Mouse (Mus musculus) heart, embryonic 16.5 days (tissue): ENCODE measurements around the gene Polr2a. TPM values are rescaled to one million over a fixed set of nuclear protein-coding genes. Genes with fewer than 3 reads are reported as not detected.
A peak's percentile ranks its signal among the peaks of the same experiment; 100 is the strongest.
"Not testable (repeated sequence)": the region's sequence is repeated elsewhere in the genome, so short reads cannot be mapped to it uniquely, and the experiment has no call there.

ENCODE experiments used
- ATAC-seq: fragments of 200-750 bp; cut with Nextera tagmentation; replicated peaks from 2 replicates; pipeline ENCODE4 v1.8.0; 2017; ENCODE audit warnings: moderate number of reproducible peaks; ENCODE audit not compliant: insufficient read depth, low FRiP score; ENCODE audit errors: extremely low read depth
- H3K27ac ChIP-seq: fragments of 300-500 bp; sonication (generic); 2 replicates; pipeline ENCODE4 v1.5.1; 2014; ENCODE audit warnings: mild to moderate bottlenecking, low read length, control low read depth, moderate library complexity
- H3K27me3 ChIP-seq: fragments of 300-500 bp; sonication (generic); 2 replicates; pipeline ENCODE4 v1.6.1; 2014; ENCODE audit warnings: low read length, mixed read lengths; ENCODE audit not compliant: control insufficient read depth, insufficient read depth
- H3K36me3 ChIP-seq: fragments of 300-500 bp; sonication (generic); 2 replicates; pipeline ENCODE4 v1.6.1; 2014; ENCODE audit not compliant: control insufficient read depth, insufficient read depth
- H3K4me1 ChIP-seq: fragments of 300-500 bp; sonication (generic); 2 replicates; pipeline ENCODE4 v1.6.1; 2014; ENCODE audit warnings: low read length, mixed read lengths; ENCODE audit not compliant: control insufficient read depth, insufficient read depth
- H3K4me2 ChIP-seq: fragments of 300-500 bp; sonication (generic); 2 replicates; pipeline ENCODE4 v1.6.1; 2014; ENCODE audit warnings: low read depth, mild to moderate bottlenecking, control low read depth, low read length
- H3K4me3 ChIP-seq: fragments of 300-500 bp; sonication (generic); 2 replicates; pipeline ENCODE4 v1.5.1; 2014; ENCODE audit warnings: mild to moderate bottlenecking, control low read depth, low read length
- H3K9ac ChIP-seq: fragments of 300-500 bp; sonication (generic); 2 replicates; pipeline ENCODE4 v1.6.1; 2014; ENCODE audit warnings: low read length, control low read depth
- H3K9me3 ChIP-seq: fragments of 300-500 bp; sonication (generic); replicated peaks from 2 replicates; pipeline ENCODE4 v1.6.1; 2016; ENCODE audit warnings: low read length; ENCODE audit not compliant: control insufficient read depth
- WGBS: fragments of 180-500 bp; shearing (Covaris S2); extraction: QIAGEN DNeasy Blood & Tissue Kit; methylation state at CpG from one replicate; pipeline ENCODE4 v1.1.7; 2014; 5-methylcytosine and 5-hydroxymethylcytosine counted together
- polyA plus RNA-seq: library from polyadenylated mRNA; unstranded; fragments of >200 nt; fragmentation: Nextera tagmentation; extraction: Ambion mirVana; gene quantifications from 2 replicates; pipeline ENCODE4 v1.2.1, GENCODE M21; 2015

Gene Polr2a
- polyA plus RNA-seq, 1 experiment from 2014 or later = 16.9 TPM

- H3K4me3 ChIP-seq, H3K4me2 ChIP-seq, H3K9me3 ChIP-seq, H3K4me1 ChIP-seq, H3K27ac ChIP-seq, H3K9ac ChIP-seq, ATAC-seq, H3K27me3 ChIP-seq: not testable (repeated sequence)
- H3K36me3 ChIP-seq = peaks cover 20% of the 10 kb centered on the region
- 81% methylated on average over 3 of the region's 3 CpGs for WGBS
These were observed 27.0 kb downstream of the Polr2a start for GRCm38 (mm10) chr11:69731408-69731807.

GRCm38 (mm10) chr11:69729063-69729462 is 29.4 kb downstream of the Polr2a start:
- H3K4me2 ChIP-seq = no peak overlapping the region
- no peaks in the 10 kb centered on the region for H3K27me3 ChIP-seq
- H3K9ac ChIP-seq = no peak overlapping the region
- H3K9me3 ChIP-seq = no peaks in the 10 kb centered on the region
- no peak overlapping the region for H3K4me3 ChIP-seq
- no peak for ATAC-seq
- WGBS = 22% methylated on average over 3 of the region's 3 CpGs
- no peak overlapping the region for H3K27ac ChIP-seq
- H3K4me1 ChIP-seq = no peaks in the 10 kb centered on the region
- peaks cover 2% of the 10 kb centered on the region; the same call in 1 of the 2 replicates for H3K36me3 ChIP-seq

- Histone ChIP-seq H3K9ac (no peak overlapping the region), H3K4me2 (no peak overlapping the region), H3K36me3 (no peaks in the 10 kb centered on the region), H3K4me3 (no peak overlapping the region), H3K27ac (no peak overlapping the region), H3K9me3 (no peaks in the 10 kb centered on the region), H3K27me3 (no peaks in the 10 kb centered on the region), H3K4me1 (no peaks in the 10 kb centered on the region)
- ATAC-seq = no peak; the same call in 1 of the 2 replicates
- WGBS = 28% methylated on average over 5 of the region's 5 CpGs
These were observed 32.5 kb downstream of the Polr2a start for GRCm38 (mm10) chr11:69725951-69726350.

GRCm38 (mm10) chr11:69723074-69723473 is 35.4 kb downstream of the Polr2a start:
- H3K4me1 ChIP-seq = no peaks in the 10 kb centered on the region
- H3K9me3 ChIP-seq = no peaks in the 10 kb centered on the region
- H3K9ac ChIP-seq = no peak overlapping the region
- H3K27me3 ChIP-seq = no peaks in the 10 kb centered on the region
- H3K27ac ChIP-seq = no peak overlapping the region
- ATAC-seq = no peak
- H3K4me3 ChIP-seq = no peak overlapping the region
- WGBS = 52% methylated on average over 2 of the region's 2 CpGs
- no peaks in the 10 kb centered on the region for H3K36me3 ChIP-seq
- no peak overlapping the region for H3K4me2 ChIP-seq

GRCm38 (mm10) chr11:69720852-69721251 is 37.6 kb downstream of the Polr2a start:
- ATAC-seq = no peak
- Histone ChIP-seq H3K4me3 (no peak overlapping the region), H3K36me3 (no peaks in the 10 kb centered on the region), H3K4me1 (peaks cover 3% of the 10 kb centered on the region), H3K9me3 (no peaks in the 10 kb centered on the region), H3K27ac (no peak overlapping the region), H3K9ac (no peak overlapping the region), H3K4me2 (no peak overlapping the region), H3K27me3 (no peaks in the 10 kb centered on the region)
- 79% methylated on average over 6 of the region's 6 CpGs for WGBS

- 65% methylated on average over 6 of the region's 6 CpGs for WGBS
- ATAC-seq = no peak
These were observed 39.0 kb downstream of the Polr2a start for GRCm38 (mm10) chr11:69719423-69719822.

GRCm38 (mm10) chr11:69718661-69719060 is 39.8 kb downstream of the Polr2a start:
- WGBS = 35% methylated on average over 15 of the region's 15 CpGs
- H3K9ac ChIP-seq = no peak overlapping the region

More at GRCm38 (mm10) chr11:69719423-69719822, 39.0 kb downstream of the Polr2a start:
- H3K4me2 ChIP-seq = no peak overlapping the region
- no peaks in the 10 kb centered on the region for H3K27me3 ChIP-seq
- H3K9me3 ChIP-seq = no peaks in the 10 kb centered on the region; the same call in 1 of the 2 replicates
- H3K4me3 ChIP-seq = no peak overlapping the region
- H3K27ac ChIP-seq = no peak overlapping the region
- peaks cover 5% of the 10 kb centered on the region for H3K4me1 ChIP-seq
- H3K9ac ChIP-seq = no peak overlapping the region
- no peaks in the 10 kb centered on the region for H3K36me3 ChIP-seq

GRCm38 (mm10) chr11:69716953-69717352 is 41.5 kb downstream of the Polr2a start:
- Histone ChIP-seq H3K27me3 (no peaks in the 10 kb centered on the region), H3K4me3 (no peak overlapping the region), H3K9me3 (no peaks in the 10 kb centered on the region; the same call in 1 of the 2 replicates), H3K4me1 (peaks cover 5% of the 10 kb centered on the region), H3K9ac (no peak overlapping the region), H3K4me2 (no peak overlapping the region), H3K27ac (no peak overlapping the region), H3K36me3 (no peaks in the 10 kb centered on the region)
- ATAC-seq = no peak
- 72% methylated on average over 4 of the region's 4 CpGs for WGBS

More at GRCm38 (mm10) chr11:69718661-69719060, 39.8 kb downstream of the Polr2a start:
- H3K27me3 ChIP-seq = no peaks in the 10 kb centered on the region
- no peak for ATAC-seq
- H3K4me2 ChIP-seq = peak overlapping the region; percentile 15; the same call in 1 of the 2 replicates
- peaks cover 5% of the 10 kb centered on the region for H3K4me1 ChIP-seq
- no peaks in the 10 kb centered on the region; the same call in 1 of the 2 replicates for H3K9me3 ChIP-seq
- no peaks in the 10 kb centered on the region for H3K36me3 ChIP-seq
- H3K4me3 ChIP-seq = no peak overlapping the region
- H3K27ac ChIP-seq = no peak overlapping the region

GRCm38 (mm10) chr11:69715929-69716328 is 42.5 kb downstream of the Polr2a start:
- 25% methylated on average over 5 of the region's 5 CpGs for WGBS
- H3K4me2 ChIP-seq = no peak overlapping the region
- H3K9ac ChIP-seq = no peak overlapping the region
- H3K9me3 ChIP-seq = no peaks in the 10 kb centered on the region; the same call in 1 of the 2 replicates
- H3K36me3 ChIP-seq = no peaks in the 10 kb centered on the region
- no peak overlapping the region for H3K27ac ChIP-seq
- ATAC-seq = no peak
- no peak overlapping the region for H3K4me3 ChIP-seq
- peaks cover 5% of the 10 kb centered on the region for H3K4me1 ChIP-seq
- no peaks in the 10 kb centered on the region for H3K27me3 ChIP-seq
